Comparison of ENCODE assay signal across 8 mouse cellular contexts in genomic region chr9:107950460-107951355, GRCm38 (mm10). TPM values are rescaled to one million over a fixed set of nuclear protein-coding genes. Genes with fewer than 3 reads are reported as not detected.
A peak's percentile ranks its signal among the peaks of the same experiment; 100 is the strongest.
DNase-seq lines count a peak whose midpoint lies in the region; ATAC-seq and TF ChIP-seq lines count a peak whose summit lies in the region.

No protein-coding gene starts in this region.

- TF ChIP-seq POLR2A in myocyte (IDR thresholded peaks at IDR 0.05; ENCODE audit: insufficient read length, low read depth), result peak; percentile 71

- no peaks in the 10 kb centered on the region for H3K9me3 ChIP-seq in heart, embryonic 14.5 days (ENCODE audit: control insufficient read depth, low read length)
- H3K9me3 ChIP-seq in liver, embryonic 11.5 days (ENCODE audit: control insufficient read depth, low read length), result no peaks in the 10 kb centered on the region

- peak; percentile 88 for DNase-seq in c-Kit-negative CD71-positive TER-119-positive erythroid progenitor cells, embryonic 14.5 days (ENCODE audit: low read depth, low spot score)
- peak; percentile 70 for DNase-seq in fibroblast of lung, adult 2 months (ENCODE audit: low read depth)
- peak; percentile 96 for DNase-seq in kidney, postnatal 10 days
- DNase-seq in liver, embryonic 11.5 days (ENCODE audit: low spot score), result peak; percentile 84
- peak; percentile 90 to 94 for DNase-seq in spleen, postnatal 4 days (ENCODE audit: low spot score in 2 of 2)

- H3K36me3 ChIP-seq in heart, embryonic 14.5 days (ENCODE audit: control insufficient read depth, insufficient read depth, low read length), result no peaks in the 10 kb centered on the region
- no peaks in the 10 kb centered on the region for H3K36me3 ChIP-seq in liver, embryonic 11.5 days (ENCODE audit: control insufficient read depth, insufficient read depth, low read length)
- no peaks in the 10 kb centered on the region for H3K36me3 ChIP-seq in myocyte (ENCODE audit: control insufficient read depth, insufficient read depth)

- H3K4me1 ChIP-seq in heart, embryonic 14.5 days (ENCODE audit: control insufficient read depth in 2 of 2, insufficient read depth in 2 of 2, low read length in 2 of 2), result peaks cover 3 to 8% of the 10 kb centered on the region in 2 experiments; a peak in 2 of 4 replicates
- peaks cover 12% of the 10 kb centered on the region for H3K4me1 ChIP-seq in liver, embryonic 11.5 days (replicated peaks; ENCODE audit: control insufficient read depth, insufficient read depth, low read length)

- H3K9ac ChIP-seq in heart, embryonic 14.5 days (ENCODE audit: low read length), result peak overlapping the region; percentile 76
- peak overlapping the region; percentile 78 for H3K9ac ChIP-seq in liver, embryonic 11.5 days (ENCODE audit: low read depth, low read length)

- peak overlapping the region; percentile 61 to 88; a peak in 3 of 4 replicates for H3K27ac ChIP-seq in heart, embryonic 14.5 days (replicated peaks in 1 of 2; ENCODE audit: control insufficient read depth in 1 of 2, insufficient read depth in 1 of 2, low read depth in 2 of 2, low read length in 2 of 2)
- H3K27ac ChIP-seq in liver, embryonic 11.5 days (ENCODE audit: low read depth, low read length), result peak overlapping the region; percentile 33; the same call in 1 of the 2 replicates

- peaks cover 31% of the 10 kb centered on the region for H3K79me2 ChIP-seq in myocyte (ENCODE audit: control insufficient read depth, insufficient read depth)

- peak overlapping the region; percentile 75 for H3K4me2 ChIP-seq in heart, embryonic 14.5 days (ENCODE audit: low read length)
- peak overlapping the region; percentile 66 for H3K4me2 ChIP-seq in liver, embryonic 11.5 days
- H3K4me2 ChIP-seq in myocyte (ENCODE audit: low read depth), result peak overlapping the region; percentile 84

- peak; percentile 100 for ATAC-seq in CD4-positive, CD25-positive, alpha-beta regulatory T cell, adult 4 months
- peak; percentile 79; the same call in 1 of the 2 replicates for ATAC-seq in heart, embryonic 14.5 days (ENCODE audit: insufficient number of reproducible peaks, insufficient read depth, low FRiP score, low read depth)
- ATAC-seq in liver, embryonic 11.5 days (replicated peaks; ENCODE audit: low FRiP score), result peak; percentile 87

- 14% methylated on average over 45 of the region's 45 CpGs for WGBS in heart, embryonic 14.5 days
- 17% methylated on average over 45 of the region's 45 CpGs for WGBS in liver, embryonic 11.5 days

- peak overlapping the region; percentile 18 for H3ac ChIP-seq in myocyte (ENCODE audit: control insufficient read depth, insufficient read length)

- H3K27me3 ChIP-seq in heart, embryonic 14.5 days (ENCODE audit: control insufficient read depth, insufficient read depth, low read length), result no peaks in the 10 kb centered on the region
- no peaks in the 10 kb centered on the region for H3K27me3 ChIP-seq in liver, embryonic 11.5 days (replicated peaks; ENCODE audit: control insufficient read depth, insufficient read depth, low read length)
- H3K27me3 ChIP-seq in myocyte (ENCODE audit: control insufficient read depth, insufficient read depth, insufficient read length), result no peaks in the 10 kb centered on the region

- peak overlapping the region; percentile 69 to 97 for H3K4me3 ChIP-seq in heart, embryonic 14.5 days (ENCODE audit: control insufficient read depth in 1 of 2, insufficient read depth in 1 of 2, low read depth in 1 of 2, low read length in 2 of 2)
- H3K4me3 ChIP-seq in liver, embryonic 11.5 days (ENCODE audit: low read depth, low read length), result peak overlapping the region; percentile 72
- peak overlapping the region; percentile 70 for H3K4me3 ChIP-seq in myocyte

TF ChIP-seq in myocyte, 11 proteins besides CTCF, POLR2A, EP300 and RAD21:
- TF ChIP-seq USF1 (IDR thresholded peaks at IDR 0.05; ENCODE audit: low read depth), result no peak
- no peak for TF ChIP-seq REST (IDR thresholded peaks at IDR 0.05; ENCODE audit: insufficient read depth, insufficient read length)
- TF ChIP-seq MYOG (IDR thresholded peaks at IDR 0.05; ENCODE audit: control insufficient read depth in 1 of 3, insufficient read depth in 1 of 3, insufficient read length in 2 of 3, low read depth in 2 of 3), result no peak
- peak; percentile 61 for TF ChIP-seq POLR2AphosphoS2 (IDR thresholded peaks at IDR 0.05; ENCODE audit: insufficient read length, low read depth)
- peak; percentile 99 for TF ChIP-seq E2F4 (IDR thresholded peaks at IDR 0.05; ENCODE audit: insufficient read depth)
- TF ChIP-seq MYOD1 (IDR thresholded peaks at IDR 0.05; ENCODE audit: control insufficient read depth in 1 of 3, insufficient read length in 2 of 3, low read depth in 2 of 3), result no peak
- TF ChIP-seq TCF3 (IDR thresholded peaks at IDR 0.05; ENCODE audit: insufficient read length, low read depth), result no peak

RNA-seq across cellular contexts. Expression of gene Traip, which starts 0.8 kb away (rescaled TPM):
- 1 to 10 TPM; 2.4 to 5.1 TPM for polyA plus RNA-seq in CD4-positive, CD25-positive, alpha-beta regulatory T cell, adult 4 months (2017; shearing (Covaris generic))
- polyA plus RNA-seq in heart, embryonic 14.5 days (2014; fragmentation: Nextera tagmentation; extraction: Ambion mirVana), result 8.6 and 10.2 TPM in 2 replicates
- polyA plus RNA-seq in liver, embryonic 11.5 days (2014; fragmentation: Nextera tagmentation; extraction: Ambion mirVana), result 30.4 and 32.9 TPM in 2 replicates
- 4.7 TPM for polyA plus RNA-seq in myocyte (2012; fragmentation: generic; extraction: Trizol)

RNA-seq across cellular contexts. Expression of gene Camkv, which starts 15.2 kb away (rescaled TPM):
- not detected for polyA plus RNA-seq in CD4-positive, CD25-positive, alpha-beta regulatory T cell, adult 4 months (2017; shearing (Covaris generic))
- polyA plus RNA-seq in heart, embryonic 14.5 days (2014; fragmentation: Nextera tagmentation; extraction: Ambion mirVana), result 0.07 and 0.13 TPM in 2 replicates
- polyA plus RNA-seq in liver, embryonic 11.5 days (2014; fragmentation: Nextera tagmentation; extraction: Ambion mirVana), result 0.56 and 0.88 TPM in 2 replicates
- polyA plus RNA-seq in myocyte (2012; fragmentation: generic; extraction: Trizol), result 0.06 TPM

RNA-seq across cellular contexts. Expression of gene Actl11, which starts 22.4 kb away (rescaled TPM):
- not detected for polyA plus RNA-seq in CD4-positive, CD25-positive, alpha-beta regulatory T cell, adult 4 months (2017; shearing (Covaris generic))
- polyA plus RNA-seq in heart, embryonic 14.5 days (2014; fragmentation: Nextera tagmentation; extraction: Ambion mirVana), result not detected in 2 replicates
- not detected in 2 replicates for polyA plus RNA-seq in liver, embryonic 11.5 days (2014; fragmentation: Nextera tagmentation; extraction: Ambion mirVana)
- not detected for polyA plus RNA-seq in myocyte (2012; fragmentation: generic; extraction: Trizol)

RNA-seq across cellular contexts. Expression of gene Uba7, which starts 24.6 kb away (rescaled TPM):
- polyA plus RNA-seq in CD4-positive, CD25-positive, alpha-beta regulatory T cell, adult 4 months (2017; shearing (Covaris generic)), result 100 to 1,000 TPM; 184 to 299 TPM
- polyA plus RNA-seq in heart, embryonic 14.5 days (2014; fragmentation: Nextera tagmentation; extraction: Ambion mirVana), result 33.1 and 34.2 TPM in 2 replicates
- 44.3 and 47.4 TPM in 2 replicates for polyA plus RNA-seq in liver, embryonic 11.5 days (2014; fragmentation: Nextera tagmentation; extraction: Ambion mirVana)
- 1.2 TPM for polyA plus RNA-seq in myocyte (2012; fragmentation: generic; extraction: Trizol)

RNA-seq across cellular contexts. Expression of gene Gm20661, which starts 32.1 kb away (rescaled TPM):
- not detected for polyA plus RNA-seq in CD4-positive, CD25-positive, alpha-beta regulatory T cell, adult 4 months (2017; shearing (Covaris generic))
- 2.1 and 3.8 TPM in 2 replicates for polyA plus RNA-seq in heart, embryonic 14.5 days (2014; fragmentation: Nextera tagmentation; extraction: Ambion mirVana)
- polyA plus RNA-seq in liver, embryonic 11.5 days (2014; fragmentation: Nextera tagmentation; extraction: Ambion mirVana), result 2.0 TPM in 2 replicates
- polyA plus RNA-seq in myocyte (2012; fragmentation: generic; extraction: Trizol), result not detected

Comparison
In these comparisons a context has a peak if more than half of its experiments do, and no peak if none do; other contexts are left out.
1. Peak in every context shown above with its lines: DNase-seq, ATAC-seq, H3K4me3 ChIP-seq and H3K27ac ChIP-seq.